Mouse (Mus musculus) left cerebral cortex, adult 2 months (tissue): Measurements from ENCODE around the gene Srrt. TPM values are rescaled to one million over a fixed set of nuclear protein-coding genes. Genes with fewer than 3 reads are reported as not detected.

ENCODE experiments used
- DNase-seq, 2 experiments: peaks; one replicate each; pipeline ENCODE4 v3.0.0; 2021 to 2022; ENCODE audit warnings: low spot score in 2 of 2, mixed read lengths in 1 of 2; ENCODE audit errors: extremely low spot score in 1 of 2
- H3K27ac ChIP-seq: fragments of 200-600 bp; 2 replicates; pipeline ENCODE4 v1.8.1; 2022
- H3K4me3 ChIP-seq: fragments of 200-600 bp; 2 replicates; pipeline ENCODE4 v1.8.1; 2022
- CTCF ChIP-seq: fragments of 200-600 bp; IDR thresholded peaks from 2 replicates; pipeline ENCODE4 v1.8.1; 2022; ENCODE audit warnings: antibody characterized with exemption, mild to moderate bottlenecking, moderate library complexity
- intact Hi-C: fragments of 180-260 bp; cut with DNase I; formaldehyde crosslinking; loops from one replicate; pipeline ENCODE4 v1.15.1; 2025
- long read RNA-seq, 2 experiments: library from polyadenylated mRNA; stranded (forward); transcript quantifications; one replicate each; pipeline ENCODE4 v2.0.0; 2021; ENCODE audit warnings: borderline mapping rate in 2 of 2
- total RNA-seq, 2 experiments: library from RNA; stranded (reverse); gene quantifications; 2 replicates each; pipeline ENCODE4 v1.2.3; 2021

Srrt gene
- 100 to 1,000 TPM; 202 to 221 TPM for total RNA-seq
- long read RNA-seq, experiment 1, transcript Srrt-212 (20 exons, 2,988 nt), result minor isoform, 6 of 154 reads
- long read RNA-seq, experiment 1, transcript Srrt-201 (20 exons, 3,024 nt), result major isoform, 24 of 154 reads
- long read RNA-seq, experiment 1, partial matches to known transcripts, result 102 of 154 reads
- long read RNA-seq, experiment 1, other reads (novel, unspliced or antisense), result 22 of 154 reads
- long read RNA-seq, experiment 2, transcript Srrt-201 (20 exons, 3,024 nt), result major isoform, 19 of 99 reads
- long read RNA-seq, experiment 2, partial matches to known transcripts, result 46 of 99 reads
- long read RNA-seq, experiment 2, other reads (novel, unspliced or antisense), result 29 of 99 reads

DNA sequence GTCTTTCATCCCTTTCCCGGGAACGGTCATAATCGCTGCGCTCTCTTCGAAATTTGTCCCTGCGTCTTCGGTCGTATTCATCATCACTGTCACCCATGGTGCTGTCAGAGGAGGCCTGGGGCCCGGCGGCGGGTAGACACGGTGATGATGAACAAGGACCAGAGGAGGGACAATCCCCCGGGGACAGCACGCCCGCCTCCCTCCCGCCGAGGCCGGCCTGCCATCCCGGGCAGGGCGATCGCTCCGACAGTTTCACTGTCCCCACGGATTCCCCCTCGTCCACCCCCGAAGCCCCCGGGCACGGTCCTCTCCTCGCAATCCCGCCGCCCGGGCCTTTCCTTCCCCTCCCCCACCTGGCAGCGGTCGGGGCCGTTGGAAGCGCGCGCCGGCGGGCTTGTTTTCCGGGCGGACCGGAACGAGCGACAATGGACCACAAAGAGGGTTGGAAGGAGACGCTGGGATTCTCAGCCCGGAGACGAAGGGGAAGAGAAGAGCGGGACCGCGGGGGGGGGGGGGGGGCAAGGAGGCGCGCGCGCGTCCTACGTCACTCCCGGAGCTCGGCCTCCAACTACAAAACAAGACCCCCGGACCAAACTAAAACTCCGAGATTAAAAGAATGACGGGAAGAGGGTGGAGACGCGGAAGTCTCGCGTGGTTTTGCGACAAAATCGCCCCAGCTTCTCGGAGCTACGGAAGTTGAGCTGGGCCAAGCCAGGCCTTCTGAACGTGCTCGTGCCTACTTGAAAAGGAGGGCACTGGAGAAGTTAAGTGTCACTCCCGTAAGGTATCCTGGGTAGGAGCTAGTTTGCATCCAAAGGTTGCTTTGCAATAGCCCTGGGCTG is at the start of gene Srrt:
Gene Srrt, minus strand, starts transcription at position 604 of the 842 bp plus-strand sequence.
- intact Hi-C loops, result loop anchor here (1.0 to 5.0 kb wide), 2 partner anchors 195 to 275 kb away; partner anchors contain the start of gene Pop7
- Histone ChIP-seq H3K27ac (peak within 1 kb of the TSS; percentile 86), H3K4me3 (peak within 1 kb of the TSS; percentile 95)
- DNase-seq, result peak; percentile 88 to 91
- TF ChIP-seq CTCF, result no peak

- no peak for DNase-seq
- Histone ChIP-seq H3K4me3 (no peak overlapping the region), H3K27ac (no peak overlapping the region)
- intact Hi-C loops, result no loop called here
- no peak for TF ChIP-seq CTCF
These were observed 46.6 kb upstream of the Srrt start for GRCm38 (mm10) chr5:137354091-137354490.

GRCm38 (mm10) chr5:137352011-137352975 is 44.8 kb upstream of the Srrt start:
- intact Hi-C loops, result no loop called here
- no peak overlapping the region for H3K27ac ChIP-seq
- no peak for TF ChIP-seq CTCF
- no peak overlapping the region for H3K4me3 ChIP-seq
- DNase-seq, result no peak

DNA sequence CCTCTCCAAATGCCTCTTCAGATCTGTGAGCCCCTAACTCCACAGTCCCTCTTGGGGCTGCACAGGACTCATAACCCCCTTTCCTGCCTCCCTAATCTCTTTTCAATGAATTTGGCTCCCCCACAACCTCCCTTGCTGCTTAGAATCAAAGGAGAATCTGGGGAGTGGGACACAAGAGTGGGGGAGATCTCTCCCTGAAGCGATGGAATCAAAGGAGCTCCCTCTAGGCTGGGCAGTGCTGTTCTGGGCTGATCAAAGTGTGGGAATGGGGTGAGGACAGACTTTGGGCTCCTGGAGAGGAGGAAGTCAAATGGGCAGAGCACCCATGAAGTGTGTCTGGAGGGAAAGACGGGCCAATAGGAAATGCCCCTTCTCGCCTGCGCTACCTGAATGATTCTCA is 43.9 kb upstream of the Srrt start:
- intact Hi-C loops, result no loop called here
- DNase-seq, result no peak
- Histone ChIP-seq H3K27ac (no peak overlapping the region), H3K4me3 (peak overlapping the region; percentile 53; the same call in 1 of the 2 replicates)
- TF ChIP-seq CTCF, result no peak

DNA sequence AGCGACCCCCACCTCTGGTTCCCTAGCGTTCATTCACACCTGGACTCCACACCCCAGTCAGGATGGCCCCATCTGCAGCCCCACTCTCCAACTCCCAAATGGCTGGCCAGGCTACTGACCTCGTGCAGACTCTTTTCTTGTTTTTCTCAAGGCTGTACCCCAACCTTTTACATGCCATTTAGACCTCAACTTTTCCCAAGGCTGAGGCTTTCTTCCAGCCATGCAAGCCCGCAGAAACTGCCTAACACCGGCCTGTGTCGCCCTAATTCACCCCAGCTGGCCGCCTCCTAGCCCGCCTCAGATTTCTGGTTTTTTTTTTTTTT is 43.5 kb upstream of the Srrt start:
- H3K27ac ChIP-seq, result no peak overlapping the region
- peak overlapping the region; percentile 53 for H3K4me3 ChIP-seq
- intact Hi-C loops, result no loop called here
- no peak for DNase-seq
- TF ChIP-seq CTCF, result no peak

- peak overlapping the region; percentile 53 for H3K4me3 ChIP-seq
- intact Hi-C loops, result no loop called here
- DNase-seq, result no peak
- no peak for TF ChIP-seq CTCF
- peak overlapping the region; percentile 66 for H3K27ac ChIP-seq
These were observed 43.0 kb upstream of the Srrt start for GRCm38 (mm10) chr5:137350205-137351057.

GRCm38 (mm10) chr5:137349384-137350204 is 42.1 kb upstream of the Srrt start, which contains the start of gene Ephb4:
TSS of gene Ephb4 (plus strand) at chr5:137350109.
- peak; percentile 37 to 63 for DNase-seq
- no peak; the same call in 1 of the 2 replicates for TF ChIP-seq CTCF
- intact Hi-C loops, result no loop called here
- H3K4me3 ChIP-seq, result peak within 1 kb of the TSS; percentile 53
- H3K27ac ChIP-seq, result peak within 1 kb of the TSS; percentile 66

- Histone ChIP-seq H3K27ac (no peak overlapping the region), H3K4me3 (peak overlapping the region; percentile 53)
- intact Hi-C loops, result no loop called here
- TF ChIP-seq CTCF, result no peak
- DNase-seq, result no peak
These were observed 41.3 kb upstream of the Srrt start for GRCm38 (mm10) chr5:137348482-137349383.

- DNase-seq, result no peak
- no peak for TF ChIP-seq CTCF
- intact Hi-C loops, result no loop called here
- Histone ChIP-seq H3K4me3 (no peak overlapping the region), H3K27ac (no peak overlapping the region)
These were observed 40.4 kb upstream of the Srrt start for GRCm38 (mm10) chr5:137347856-137348255.
